Mouse (Mus musculus) bone marrow, adult 2 months (tissue): ENCODE measurements around the gene Trappc12. TPM values are rescaled to one million over a fixed set of nuclear protein-coding genes. Genes with fewer than 3 reads are reported as not detected.
"Not testable (repeated sequence)": the region's sequence is repeated elsewhere in the genome, so short reads cannot be mapped to it uniquely, and the experiment has no call there.

ENCODE experiments used
- H3K27ac ChIP-seq: fragments of 200-500 bp; 2 replicates; pipeline ENCODE4 v1.5.1; 2012; ENCODE audit warnings: low read depth, mild to moderate bottlenecking, control low read depth, inconsistent platforms, low read length; ENCODE audit not compliant: control insufficient read depth, poor library complexity, insufficient read depth
- H3K4me1 ChIP-seq: fragments of 200-500 bp; 2 replicates; pipeline ENCODE4 v1.6.1; 2011; ENCODE audit warnings: low read length; ENCODE audit not compliant: control insufficient read depth, insufficient read depth
- H3K4me3 ChIP-seq: fragments of 200-500 bp; replicated peaks from 2 replicates; pipeline ENCODE3; 2011; ENCODE audit warnings: mild to moderate bottlenecking, low read depth, low read length, control low read depth; ENCODE audit not compliant: control insufficient read depth
- CTCF ChIP-seq: fragments of 200-500 bp; IDR thresholded peaks from 2 replicates; pipeline ENCODE4 v1.5.1; 2011; ENCODE audit warnings: low read length, control low read depth; ENCODE audit not compliant: control insufficient read depth, insufficient read depth
- POLR2A ChIP-seq: fragments of 200-500 bp; IDR thresholded peaks from 2 replicates; pipeline ENCODE4 v1.6.1; 2011; ENCODE audit warnings: low read depth, mild to moderate bottlenecking, control low read depth, low read length, borderline replicate concordance; ENCODE audit not compliant: control insufficient read depth
- WGBS: fragments of 180-500 bp; shearing (Covaris S2); methylation state at CpG from one replicate; pipeline ENCODE4 v1.1.7; 2018; 5-methylcytosine and 5-hydroxymethylcytosine counted together
- polyA plus RNA-seq: library from polyadenylated mRNA; stranded (reverse); fragments of >200 nt; gene quantifications from 2 replicates; pipeline ENCODE4 v1.2.4, GENCODE M21; 2011; ENCODE audit warnings: low replicate concordance; ENCODE audit not compliant: missing spikeins, insufficient read depth, insufficient read length

The Trappc12 gene
- polyA plus RNA-seq, 1 experiment, result 12.8 TPM

DNA sequence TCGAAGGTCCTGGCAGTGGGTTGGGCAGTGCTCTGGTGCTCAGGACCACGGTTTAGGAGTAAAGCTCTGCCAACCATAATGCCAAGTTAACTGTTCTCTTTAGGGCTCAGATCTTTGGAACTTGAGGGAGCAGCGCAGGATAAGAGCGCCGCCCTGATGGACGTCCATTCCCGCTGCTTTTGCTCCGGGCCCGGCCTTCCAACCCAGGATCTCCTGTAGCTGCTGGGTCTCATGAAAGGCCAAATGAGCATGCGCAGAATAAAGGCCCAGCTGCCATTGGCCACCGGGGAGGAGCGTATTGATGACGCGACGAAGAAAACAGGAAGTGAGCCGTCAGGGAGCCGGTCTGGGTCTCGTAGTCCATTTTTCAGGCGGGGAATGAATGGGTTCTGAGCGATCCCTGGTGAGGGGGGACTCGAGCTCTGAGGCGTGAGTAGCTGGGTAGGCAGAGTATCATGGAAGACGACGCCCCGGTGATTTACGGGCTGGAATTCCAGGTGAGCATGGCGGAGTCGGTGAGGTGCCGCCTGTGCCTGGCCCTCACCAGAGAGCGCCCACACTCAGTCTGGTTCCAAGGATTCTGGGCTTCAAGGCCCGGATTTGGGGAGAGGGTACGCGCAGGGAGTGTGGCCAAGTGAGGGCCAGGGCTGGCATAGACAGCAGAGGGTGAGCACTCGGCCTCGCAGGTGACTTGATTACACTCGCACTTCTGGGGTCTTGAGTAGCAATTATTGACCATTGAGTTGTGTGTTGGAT lies 1.4 kb upstream of the Trappc12 start, which contains the start of gene Eipr1:
Gene Eipr1 (plus strand): TSS at position 296 of the 756 bp plus-strand sequence.
- peak within 1 kb of the TSS; percentile 97 for H3K4me3 ChIP-seq
- TF ChIP-seq CTCF (no peak), POLR2A (peak; percentile 63; the same call in 1 of the 2 replicates)
- peak within 1 kb of the TSS; percentile 35 for H3K27ac ChIP-seq
- 2% methylated on average over 36 of the region's 36 CpGs for WGBS
- peaks cover 4% of the 10 kb centered on the region for H3K4me1 ChIP-seq

DNA sequence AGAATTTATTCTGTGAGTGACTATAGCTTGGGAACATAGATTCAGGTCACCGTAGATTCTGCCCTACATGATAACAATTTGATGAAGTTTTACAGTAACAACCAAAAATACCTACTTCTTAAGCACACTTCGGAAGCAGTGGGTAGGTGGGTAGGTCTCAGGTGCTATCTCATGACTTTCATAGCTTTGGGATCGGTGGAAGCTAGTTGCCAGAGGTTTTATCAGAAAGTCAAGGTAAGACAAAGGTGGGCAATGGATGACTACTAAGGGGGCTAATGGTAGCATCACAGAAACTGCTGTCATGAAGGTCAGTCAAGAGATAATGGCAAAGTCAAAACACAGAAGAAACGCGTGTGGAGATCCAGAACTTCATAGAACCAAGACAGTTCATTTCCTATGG lies 604 bp upstream of the Trappc12 start:
- 91% methylated on average over 5 of the region's 5 CpGs for WGBS

DNA sequence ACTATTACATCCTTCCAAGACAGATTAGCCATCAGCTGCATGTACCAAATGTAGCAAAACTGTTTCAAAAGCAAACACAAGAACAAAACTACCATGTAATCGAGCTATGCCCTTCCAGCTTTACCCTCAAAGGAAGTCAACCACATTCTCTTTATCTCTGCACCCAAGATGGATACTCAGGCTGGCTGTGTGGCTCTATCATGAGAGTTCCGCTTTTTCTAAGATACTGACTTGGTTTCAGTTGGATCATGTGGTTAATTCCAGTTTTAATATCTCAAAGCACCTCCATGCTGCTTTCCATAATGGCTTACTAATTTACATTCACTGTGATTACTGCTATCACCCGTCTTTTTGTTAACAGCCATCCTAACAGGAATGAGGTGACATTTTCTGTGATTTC lies 6.9 kb downstream of the Trappc12 start:
- 37% methylated on average over 3 of the region's 3 CpGs for WGBS
- no peak for TF ChIP-seq POLR2A
- TF ChIP-seq CTCF, result no peak
- Histone ChIP-seq H3K4me1 (no peaks in the 10 kb centered on the region; the same call in 1 of the 2 replicates), H3K27ac (no peak overlapping the region), H3K4me3 (no peak overlapping the region)

More for the DNA sequence above, 604 bp upstream of the Trappc12 start:
- TF ChIP-seq POLR2A (no peak), CTCF (no peak)
- Histone ChIP-seq H3K4me3 (no peak overlapping the region), H3K27ac (no peak overlapping the region), H3K4me1 (peaks cover 4% of the 10 kb centered on the region)

DNA sequence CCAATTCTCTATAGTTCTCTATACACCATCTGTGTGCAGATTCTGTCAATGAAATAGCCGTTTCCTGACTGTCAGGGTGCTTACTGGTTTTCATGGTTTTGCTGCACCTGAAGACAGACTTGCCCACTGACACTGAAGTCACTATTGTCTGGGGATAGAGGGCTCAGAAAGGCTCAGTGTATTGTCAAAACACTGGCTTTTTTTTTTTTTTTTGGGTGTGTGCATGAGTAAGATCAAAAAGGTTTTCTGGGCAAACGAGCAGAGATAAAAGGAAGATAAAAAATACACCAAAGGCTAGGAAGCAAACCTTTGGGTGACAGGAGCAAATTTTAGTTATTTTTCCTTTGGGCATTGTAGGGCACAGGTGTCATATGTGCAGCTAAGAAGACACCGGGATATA lies 15.0 kb downstream of the Trappc12 start:
- TF ChIP-seq CTCF, result no peak
- no peak for TF ChIP-seq POLR2A
- Histone ChIP-seq H3K4me1 (no peaks in the 10 kb centered on the region), H3K27ac (no peak overlapping the region), H3K4me3 (no peak overlapping the region)
- WGBS, result 81% methylated on average over 3 of the region's 3 CpGs

DNA sequence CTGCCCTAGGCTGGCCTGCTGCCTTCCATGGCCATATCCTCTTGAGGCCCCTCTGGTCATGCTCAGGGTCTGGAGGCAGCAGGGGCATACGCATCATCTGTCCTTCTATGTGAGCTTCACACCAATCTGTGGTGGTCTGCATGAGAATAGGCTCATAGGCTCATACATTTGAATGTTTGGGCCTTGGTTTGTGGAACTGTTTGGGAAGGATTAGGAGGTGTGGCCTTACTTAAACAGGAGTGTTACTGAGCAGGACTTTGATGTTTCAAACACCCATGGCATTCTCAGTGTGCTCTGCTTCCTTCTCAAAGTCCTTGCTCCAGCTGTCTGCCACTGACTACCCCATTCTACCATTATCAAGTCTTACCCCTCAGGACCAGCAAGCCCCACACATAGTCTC lies 16.0 kb downstream of the Trappc12 start:
- Histone ChIP-seq H3K4me3 (no peak overlapping the region), H3K27ac (no peak overlapping the region), H3K4me1 (no peaks in the 10 kb centered on the region)
- TF ChIP-seq POLR2A (no peak), CTCF (no peak)
- 95% methylated on average over 1 of the region's 1 CpGs for WGBS

DNA sequence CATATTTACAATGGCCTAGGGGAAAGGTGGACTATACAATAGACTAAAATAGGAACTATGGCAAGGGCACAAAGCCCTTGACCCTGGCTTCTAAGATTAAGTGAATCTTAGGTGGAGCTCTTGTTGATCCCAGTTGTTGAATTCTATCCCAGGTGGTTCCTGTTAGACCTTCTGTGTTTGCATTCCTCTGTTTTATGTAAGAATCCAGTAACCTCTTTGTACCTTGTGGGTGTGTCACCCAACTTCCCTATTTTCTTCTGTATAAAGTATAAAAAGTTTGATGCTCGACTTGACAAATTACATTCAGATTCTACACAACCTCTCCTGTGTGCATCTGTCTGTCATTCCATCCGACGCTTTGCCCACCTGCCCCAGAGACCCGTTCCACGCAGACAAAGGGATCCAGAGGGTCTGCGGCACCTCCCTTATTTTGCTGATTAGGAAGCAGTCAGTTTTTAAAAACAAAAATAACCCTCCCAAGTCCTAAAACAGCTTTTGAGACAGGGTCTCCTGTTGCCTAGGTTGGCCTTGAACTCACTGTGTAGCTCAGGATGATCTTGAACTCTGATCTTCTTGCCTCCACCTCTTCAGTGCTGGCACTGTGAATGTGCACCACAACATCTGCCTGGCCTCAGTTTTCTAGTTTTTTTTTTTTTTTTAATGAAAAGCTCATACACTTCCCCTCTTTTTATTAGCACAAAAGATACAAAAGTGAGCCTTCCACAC lies 16.6 kb downstream of the Trappc12 start:
- H3K27ac ChIP-seq, H3K4me1 ChIP-seq: not testable (repeated sequence)
- WGBS, result 75% methylated on average over 6 of the region's 6 CpGs

DNA sequence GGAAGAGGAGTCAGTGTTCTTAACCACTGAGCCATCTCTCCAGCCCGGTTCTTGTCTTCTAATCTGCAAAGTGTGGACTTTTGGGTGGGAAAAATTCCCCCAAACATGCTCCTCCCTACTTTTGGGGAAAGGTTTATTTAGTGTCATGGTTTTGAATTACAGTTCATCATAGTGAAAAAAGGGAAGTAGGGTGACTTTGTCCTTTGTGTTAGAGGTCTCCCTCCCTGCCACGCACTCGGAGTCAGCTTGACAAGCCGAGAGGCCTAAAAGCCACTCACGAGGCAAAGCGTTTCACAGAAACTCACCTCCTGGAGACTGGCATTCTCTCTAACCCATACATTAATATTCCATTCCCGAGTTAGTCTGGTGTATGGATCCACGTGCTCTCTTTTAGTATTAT lies 17.6 kb downstream of the Trappc12 start:
- TF ChIP-seq POLR2A (no peak), CTCF (no peak)
- WGBS, result 59% methylated on average over 8 of the region's 8 CpGs
- Histone ChIP-seq H3K27ac (no peak overlapping the region), H3K4me3 (no peak overlapping the region), H3K4me1 (no peaks in the 10 kb centered on the region)

More for the DNA sequence above, 16.6 kb downstream of the Trappc12 start:
- not testable (repeated sequence) for H3K4me3 ChIP-seq

DNA sequence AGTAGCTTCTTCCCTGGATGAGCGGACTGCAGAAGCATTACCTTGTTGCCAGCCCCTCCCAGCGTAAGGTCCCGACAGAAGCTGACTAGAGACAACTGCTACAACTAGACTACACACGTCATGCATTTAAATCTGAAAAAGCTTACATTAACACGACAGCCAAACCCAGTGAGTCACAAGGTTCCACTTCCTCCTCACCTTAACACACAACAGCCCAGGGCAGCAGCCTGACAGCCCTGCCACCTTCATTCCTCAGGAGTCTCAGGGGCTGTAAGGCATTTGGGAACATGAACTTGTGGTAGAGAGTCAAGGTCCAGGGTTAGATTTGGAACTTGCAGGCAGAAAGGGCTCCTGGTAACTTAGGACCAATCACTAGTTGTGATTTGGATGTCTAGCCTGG lies 23.2 kb downstream of the Trappc12 start:
- no peak overlapping the region; the same call in 1 of the 2 replicates for H3K27ac ChIP-seq
- whole genome bisulfite sequencing, result 71% methylated on average over 5 of the region's 5 CpGs
- TF ChIP-seq CTCF (no peak), POLR2A (no peak)
- H3K4me1 ChIP-seq, result no peaks in the 10 kb centered on the region
- H3K4me3 ChIP-seq, result no peak overlapping the region

DNA sequence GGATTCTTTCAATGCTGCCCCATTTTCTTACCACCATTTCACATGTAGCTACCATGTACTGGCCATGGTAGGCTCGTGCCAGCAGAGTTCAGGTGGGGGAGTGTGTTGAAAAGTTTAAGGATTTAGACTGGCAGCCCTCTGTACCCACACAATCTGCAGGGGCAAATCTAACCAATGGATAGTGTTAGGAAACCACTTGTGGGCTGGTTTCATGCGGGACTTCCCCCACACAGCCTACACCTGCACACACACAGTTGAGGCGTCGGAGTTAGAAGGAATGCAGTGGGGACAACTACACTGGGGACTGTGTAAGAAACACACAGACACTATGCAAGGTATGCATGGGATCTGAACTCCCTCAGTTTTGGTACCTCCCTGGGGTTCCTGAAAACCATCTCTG lies 24.1 kb downstream of the Trappc12 start:
- no peak overlapping the region for H3K27ac ChIP-seq
- no peak overlapping the region for H3K4me3 ChIP-seq
- no peak for TF ChIP-seq POLR2A
- TF ChIP-seq CTCF, result no peak
- H3K4me1 ChIP-seq, result no peaks in the 10 kb centered on the region
- WGBS, result 71% methylated on average over 4 of the region's 4 CpGs
